19 mouse cellular contexts compared by ENCODE assay signal in the genomic region with DNA sequence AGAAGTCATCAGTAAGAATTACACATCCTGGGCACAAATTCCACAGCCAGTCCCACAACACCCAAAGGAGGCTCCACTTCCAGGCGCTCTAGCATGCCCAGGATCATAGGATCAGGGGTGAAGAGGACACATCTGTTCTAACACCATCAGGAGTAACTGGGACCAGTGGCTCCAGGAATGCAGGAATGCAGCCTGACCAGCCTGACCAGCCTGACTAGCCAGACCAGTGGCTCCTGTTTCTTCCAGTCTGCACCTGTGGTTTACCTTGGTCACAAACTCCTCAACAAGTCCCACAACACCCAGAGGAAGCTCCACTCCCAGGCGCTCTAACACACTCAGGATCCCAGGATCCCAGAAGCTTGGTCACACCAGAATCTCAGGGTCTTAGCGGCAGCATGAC.
DNase-seq lines count a peak whose midpoint lies in the region; ATAC-seq and TF ChIP-seq lines count a peak whose summit lies in the region.
"Had no signal": no experiment of that assay in that cellular context is flagged by ENCODE, and none has a peak within 500 bp of the region (broad histone marks: within the 10 kb centered on the region; RNA-seq: fewer than 3 reads in every experiment).

No protein-coding gene starts in this region.

- no peak overlapping the region for H3K4me3 ChIP-seq in embryonic facial prominence, embryonic 11.5 days (ENCODE audit: low read depth, low read length)
- no peak overlapping the region for H3K4me3 ChIP-seq in kidney, postnatal 0 days (replicated peaks; ENCODE audit: low read depth, low read length)
- no peak overlapping the region for H3K4me3 ChIP-seq in lung, embryonic 16.5 days (ENCODE audit: low read length)
- H3K4me3 ChIP-seq: embryonic facial prominence, embryonic 13.5 days; forebrain, embryonic 10.5 days; heart, embryonic 13.5 days; liver, embryonic 12.5 days had no signal

- 83% methylated on average over 3 of the region's 3 CpGs for WGBS in embryonic facial prominence, embryonic 11.5 days
- WGBS in kidney, postnatal 0 days, result 78% methylated on average over 3 of the region's 3 CpGs
- WGBS in lung, embryonic 16.5 days, result 57% methylated on average over 3 of the region's 3 CpGs

- no peaks in the 10 kb centered on the region for H3K36me3 ChIP-seq in embryonic facial prominence, embryonic 11.5 days (replicated peaks; ENCODE audit: control insufficient read depth, insufficient read depth, low read depth, low read length)
- H3K36me3 ChIP-seq in kidney, postnatal 0 days (ENCODE audit: insufficient read depth, low read length), result no peaks in the 10 kb centered on the region
- H3K36me3 ChIP-seq in lung, embryonic 16.5 days (ENCODE audit: control insufficient read depth, insufficient read depth, low read length), result no peaks in the 10 kb centered on the region
- H3K36me3 ChIP-seq: embryonic facial prominence, embryonic 13.5 days; forebrain, embryonic 10.5 days; heart, embryonic 13.5 days; liver, embryonic 12.5 days had no signal

- no peak overlapping the region for H3K4me2 ChIP-seq in embryonic facial prominence, embryonic 11.5 days (ENCODE audit: low read depth, low read length)
- no peak overlapping the region for H3K4me2 ChIP-seq in kidney, postnatal 0 days (ENCODE audit: low read length)
- H3K4me2 ChIP-seq in lung, embryonic 16.5 days (ENCODE audit: low read depth, low read length), result no peak overlapping the region
- H3K4me2 ChIP-seq: embryonic facial prominence, embryonic 13.5 days; heart, embryonic 13.5 days; liver, embryonic 12.5 days had no signal

- no peaks in the 10 kb centered on the region for H3K4me1 ChIP-seq in embryonic facial prominence, embryonic 11.5 days (ENCODE audit: control insufficient read depth, insufficient read depth, low read length)
- no peaks in the 10 kb centered on the region for H3K4me1 ChIP-seq in kidney, postnatal 0 days (replicated peaks; ENCODE audit: insufficient read depth, low read length)
- H3K4me1 ChIP-seq in lung, embryonic 16.5 days (replicated peaks; ENCODE audit: control insufficient read depth, insufficient read depth, low read length), result no peaks in the 10 kb centered on the region
- H3K4me1 ChIP-seq: embryonic facial prominence, embryonic 13.5 days; forebrain, embryonic 10.5 days; heart, embryonic 13.5 days; liver, embryonic 12.5 days had no signal

- peak; percentile 3 for DNase-seq in R1 (ENCODE audit: low read depth, low spot score)
- peak; percentile 11 for DNase-seq in embryonic facial prominence, embryonic 11.5 days (ENCODE audit: low spot score)
- no peak for DNase-seq in kidney, postnatal 0 days (ENCODE audit: low spot score)
- no peak for DNase-seq in cerebellum, adult 18-20 months
- DNase-seq in cerebellum, adult 11-12 months, result no peak
- no peak for DNase-seq in adrenal gland, postnatal 14 days
- DNase-seq: adrenal gland, postnatal 36 days; cerebellum, postnatal 14 days; heart, postnatal 4 days; layer of hippocampus, adult 9-11 months; left cerebral cortex, postnatal 4 days; right cerebral cortex, postnatal 14 days; thymus, postnatal 25 days had no signal

- TF ChIP-seq CTCF in kidney, postnatal 0 days (IDR thresholded peaks at IDR 0.05; ENCODE audit: low read depth), result no peak

- 0 out of 2 replicates have a peak, but pooled peaks have one; percentile 18 for ATAC-seq in embryonic facial prominence, embryonic 11.5 days (replicated peaks; ENCODE audit: insufficient number of reproducible peaks, low FRiP score, low TSS enrichment, low read depth)
- peak; percentile 81 for ATAC-seq in kidney, postnatal 0 days (replicated peaks; ENCODE audit: low FRiP score, low read depth)
- peak; percentile 15; the same call in 1 of the 2 replicates for ATAC-seq in lung, embryonic 16.5 days (ENCODE audit: low read depth)
- ATAC-seq: CD4-positive, CD25-positive, alpha-beta regulatory T cell, adult 4 months; liver, embryonic 12.5 days had no signal

- no peaks in the 10 kb centered on the region for H3K27me3 ChIP-seq in embryonic facial prominence, embryonic 11.5 days (ENCODE audit: control insufficient read depth, insufficient read depth, low read length)
- no peaks in the 10 kb centered on the region for H3K27me3 ChIP-seq in kidney, postnatal 0 days (ENCODE audit: insufficient read depth, low read length)
- no peaks in the 10 kb centered on the region for H3K27me3 ChIP-seq in lung, embryonic 16.5 days (ENCODE audit: control insufficient read depth, insufficient read depth, low read depth, low read length)
- H3K27me3 ChIP-seq: embryonic facial prominence, embryonic 13.5 days; heart, embryonic 13.5 days; liver, embryonic 12.5 days had no signal

- H3K9me3 ChIP-seq in embryonic facial prominence, embryonic 11.5 days (replicated peaks; ENCODE audit: control insufficient read depth, low read length), result no peaks in the 10 kb centered on the region
- H3K9me3 ChIP-seq in kidney, postnatal 0 days (replicated peaks; ENCODE audit: low read length), result no peaks in the 10 kb centered on the region
- no peaks in the 10 kb centered on the region for H3K9me3 ChIP-seq in lung, embryonic 16.5 days (ENCODE audit: control insufficient read depth, low read length)
- H3K9me3 ChIP-seq: embryonic facial prominence, embryonic 13.5 days; forebrain, embryonic 10.5 days; heart, embryonic 13.5 days; liver, embryonic 12.5 days had no signal

- no peak overlapping the region for H3K9ac ChIP-seq in embryonic facial prominence, embryonic 11.5 days (replicated peaks; ENCODE audit: low read length)
- no peak overlapping the region for H3K9ac ChIP-seq in kidney, postnatal 0 days (ENCODE audit: low read depth, low read length)
- H3K9ac ChIP-seq in lung, embryonic 16.5 days (ENCODE audit: low read length), result no peak overlapping the region
- H3K9ac ChIP-seq: embryonic facial prominence, embryonic 13.5 days; heart, embryonic 13.5 days; liver, embryonic 12.5 days had no signal

- no peak overlapping the region for H3K27ac ChIP-seq in embryonic facial prominence, embryonic 11.5 days (replicated peaks; ENCODE audit: low read depth, low read length)
- H3K27ac ChIP-seq in kidney, postnatal 0 days, result no peak overlapping the region
- H3K27ac ChIP-seq in lung, embryonic 16.5 days (ENCODE audit: low read length), result no peak overlapping the region
- H3K27ac ChIP-seq: embryonic facial prominence, embryonic 13.5 days; forebrain, embryonic 10.5 days; heart, embryonic 13.5 days; liver, embryonic 12.5 days had no signal

Comparison
In these comparisons a context has a peak if more than half of its experiments do, and no peak if none do; other contexts are left out.
1. DNase-seq: peak in R1 (single experiment) and embryonic facial prominence, embryonic 11.5 days (single experiment); none in kidney, postnatal 0 days (single experiment), cerebellum, adult 18-20 months (0 of 2), cerebellum, adult 11-12 months (single experiment) and adrenal gland, postnatal 14 days (single experiment).
2. ATAC-seq: peak in every context shown above with its lines; median percentile 81 in kidney, postnatal 0 days; 18 in embryonic facial prominence, embryonic 11.5 days; 15 in lung, embryonic 16.5 days.